Mouse (Mus musculus) neural tube, embryonic 15.5 days (tissue): ENCODE results near the gene Retreg3. TPM values are rescaled to one million over a fixed set of nuclear protein-coding genes. Genes with fewer than 3 reads are reported as not detected.

ENCODE experiments used
- ATAC-seq: fragments of 200-750 bp; cut with Nextera tagmentation; 2 replicates; pipeline ENCODE4 v1.8.0; 2017; ENCODE audit warnings: mild to moderate bottlenecking, moderate TSS enrichment, moderate library complexity; ENCODE audit not compliant: low FRiP score
- H3K27ac ChIP-seq: fragments of 300-500 bp; sonication (generic); replicated peaks from 2 replicates; pipeline ENCODE4 v1.5.1; 2015; ENCODE audit warnings: mild to moderate bottlenecking, inconsistent platforms
- H3K27me3 ChIP-seq: fragments of 300-500 bp; sonication (generic); replicated peaks from 2 replicates; pipeline ENCODE4 v1.6.1; 2015; ENCODE audit warnings: inconsistent platforms
- H3K36me3 ChIP-seq: fragments of 300-500 bp; sonication (generic); 2 replicates; pipeline ENCODE4 v1.6.1; 2015; ENCODE audit warnings: inconsistent platforms
- H3K4me1 ChIP-seq: fragments of 300-500 bp; sonication (generic); 2 replicates; pipeline ENCODE4 v1.6.1; 2015; ENCODE audit warnings: inconsistent platforms
- H3K4me2 ChIP-seq: fragments of 300-500 bp; sonication (generic); 2 replicates; pipeline ENCODE4 v1.6.1; 2015; ENCODE audit warnings: inconsistent platforms, mild to moderate bottlenecking, moderate library complexity
- H3K4me3 ChIP-seq: fragments of 300-500 bp; sonication (generic); replicated peaks from 2 replicates; pipeline ENCODE4 v1.5.1; 2015; ENCODE audit warnings: mild to moderate bottlenecking, inconsistent platforms
- H3K9ac ChIP-seq: fragments of 300-500 bp; sonication (generic); replicated peaks from 2 replicates; pipeline ENCODE4 v1.6.1; 2015; ENCODE audit warnings: mild to moderate bottlenecking, inconsistent platforms
- H3K9me3 ChIP-seq: fragments of 300-500 bp; sonication (generic); replicated peaks from 2 replicates; pipeline ENCODE4 v1.6.1; 2016; ENCODE audit warnings: inconsistent platforms
- WGBS: fragments of 180-500 bp; shearing (Covaris S2); methylation state at CpG from one replicate; pipeline ENCODE4 v1.1.7; 2015; ENCODE audit warnings: mixed read lengths; 5-methylcytosine and 5-hydroxymethylcytosine counted together
- polyA plus RNA-seq: library from polyadenylated mRNA; unstranded; fragments of >200 nt; fragmentation: Nextera tagmentation; extraction: Ambion mirVana; gene quantifications from 2 replicates; pipeline ENCODE4 v1.2.1, GENCODE M21; 2015

Gene Retreg3
- polyA plus RNA-seq, 1 experiment from 2014 or later = 26.0 TPM

- H3K27me3 ChIP-seq = no peaks in the 10 kb centered on the region
- H3K9me3 ChIP-seq = no peaks in the 10 kb centered on the region
- peak within 1 kb of the TSS; percentile 97 for H3K4me2 ChIP-seq
- no peaks in the 10 kb centered on the region; the same call in 1 of the 2 replicates for H3K36me3 ChIP-seq
- peak within 1 kb of the TSS; percentile 78 for H3K27ac ChIP-seq
- WGBS = 4% methylated on average over 35 of the region's 35 CpGs
- H3K4me3 ChIP-seq = peak within 1 kb of the TSS; percentile 65
- peaks cover 27% of the 10 kb centered on the region for H3K4me1 ChIP-seq
- H3K9ac ChIP-seq = peak within 1 kb of the TSS; percentile 91
- peak; percentile 92 for ATAC-seq
Observed at GRCm38 (mm10) chr11:101069391-101070188, 50.1 kb downstream of the Retreg3 start, which contains the start of gene Naglu. Gene Naglu (plus strand): TSS chr11:101070012.

DNA sequence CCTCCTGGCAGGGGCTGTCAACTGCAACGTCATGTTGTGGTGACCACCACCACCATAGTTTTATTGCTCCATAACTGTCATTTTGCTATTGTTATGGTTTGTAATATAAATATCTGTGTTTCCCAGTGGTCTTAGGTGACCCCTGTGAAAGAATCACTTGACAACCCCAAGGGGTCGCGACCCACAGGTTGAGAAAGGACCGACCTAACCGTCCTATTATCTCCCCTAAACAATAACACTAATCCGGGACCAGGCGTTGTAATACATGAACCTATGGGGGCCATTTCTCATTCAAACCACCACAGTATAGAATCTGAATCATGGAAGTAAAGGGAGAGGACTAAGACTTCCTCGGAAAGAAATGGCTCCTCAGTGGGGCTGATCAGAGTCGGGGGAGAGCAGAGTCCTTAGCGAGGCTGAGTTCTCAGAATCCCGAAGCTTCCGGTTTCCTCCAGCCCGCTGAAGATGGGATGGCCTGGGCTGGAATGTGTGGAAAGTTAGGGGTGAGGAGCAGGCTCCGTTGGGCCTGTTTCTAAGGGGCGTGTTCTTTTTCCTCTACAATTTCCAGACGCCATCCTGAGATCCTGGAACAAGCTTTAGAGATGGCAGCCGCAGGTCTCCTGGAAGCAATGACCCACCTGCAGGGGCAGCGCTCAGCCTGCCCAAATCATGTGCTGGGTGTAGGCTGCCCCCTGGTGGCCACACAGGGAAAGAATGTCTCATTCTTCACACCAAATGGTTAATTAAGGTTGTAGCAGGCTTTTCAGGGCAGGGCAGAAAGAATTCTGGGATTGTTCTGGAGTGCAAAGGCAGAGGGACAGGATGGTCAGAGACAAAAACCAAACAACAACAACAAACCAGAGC lies 52.9 kb downstream of the Retreg3 start:
- peak overlapping the region; percentile 30 for H3K4me3 ChIP-seq
- H3K27ac ChIP-seq = peak overlapping the region; percentile 33; the same call in 1 of the 2 replicates
- WGBS = 24% methylated on average over 18 of the region's 18 CpGs
- H3K9ac ChIP-seq = no peak overlapping the region; the same call in 1 of the 2 replicates
- no peaks in the 10 kb centered on the region for H3K9me3 ChIP-seq
- peak overlapping the region; percentile 63 for H3K4me2 ChIP-seq
- H3K27me3 ChIP-seq = no peaks in the 10 kb centered on the region
- no peak for ATAC-seq
- H3K4me1 ChIP-seq = peaks cover 37% of the 10 kb centered on the region
- peaks cover 21% of the 10 kb centered on the region for H3K36me3 ChIP-seq

GRCm38 (mm10) chr11:101065002-101065401 lies 54.7 kb downstream of the Retreg3 start:
- Histone ChIP-seq H3K4me2 (no peak overlapping the region), H3K27me3 (no peaks in the 10 kb centered on the region), H3K9ac (no peak overlapping the region), H3K9me3 (no peaks in the 10 kb centered on the region), H3K36me3 (peaks cover 39% of the 10 kb centered on the region), H3K4me3 (no peak overlapping the region), H3K27ac (no peak overlapping the region), H3K4me1 (peaks cover 29% of the 10 kb centered on the region)
- WGBS = 93% methylated on average over 9 of the region's 9 CpGs
- ATAC-seq = no peak

- H3K4me3 ChIP-seq = no peak overlapping the region
- 80% methylated on average over 4 of the region's 4 CpGs for WGBS
- no peak overlapping the region for H3K4me2 ChIP-seq
- no peaks in the 10 kb centered on the region for H3K9me3 ChIP-seq
- H3K4me1 ChIP-seq = peaks cover 30% of the 10 kb centered on the region
- H3K27ac ChIP-seq = peak overlapping the region; percentile 70; the same call in 1 of the 2 replicates
- ATAC-seq = no peak
- H3K9ac ChIP-seq = no peak overlapping the region
- peaks cover 43% of the 10 kb centered on the region for H3K36me3 ChIP-seq
- H3K27me3 ChIP-seq = no peaks in the 10 kb centered on the region
Observed at GRCm38 (mm10) chr11:101064462-101064861, 55.2 kb downstream of the Retreg3 start.

GRCm38 (mm10) chr11:101063676-101064327 lies 55.9 kb downstream of the Retreg3 start:
- no peaks in the 10 kb centered on the region for H3K9me3 ChIP-seq
- ATAC-seq = no peak
- WGBS = 57% methylated on average over 12 of the region's 12 CpGs
- peaks cover 26% of the 10 kb centered on the region for H3K4me1 ChIP-seq
- H3K4me3 ChIP-seq = no peak overlapping the region
- H3K36me3 ChIP-seq = peaks cover 48% of the 10 kb centered on the region
- peak overlapping the region; percentile 70 for H3K27ac ChIP-seq
- H3K4me2 ChIP-seq = no peak overlapping the region
- no peaks in the 10 kb centered on the region for H3K27me3 ChIP-seq
- peak overlapping the region; percentile 23; the same call in 1 of the 2 replicates for H3K9ac ChIP-seq

DNA sequence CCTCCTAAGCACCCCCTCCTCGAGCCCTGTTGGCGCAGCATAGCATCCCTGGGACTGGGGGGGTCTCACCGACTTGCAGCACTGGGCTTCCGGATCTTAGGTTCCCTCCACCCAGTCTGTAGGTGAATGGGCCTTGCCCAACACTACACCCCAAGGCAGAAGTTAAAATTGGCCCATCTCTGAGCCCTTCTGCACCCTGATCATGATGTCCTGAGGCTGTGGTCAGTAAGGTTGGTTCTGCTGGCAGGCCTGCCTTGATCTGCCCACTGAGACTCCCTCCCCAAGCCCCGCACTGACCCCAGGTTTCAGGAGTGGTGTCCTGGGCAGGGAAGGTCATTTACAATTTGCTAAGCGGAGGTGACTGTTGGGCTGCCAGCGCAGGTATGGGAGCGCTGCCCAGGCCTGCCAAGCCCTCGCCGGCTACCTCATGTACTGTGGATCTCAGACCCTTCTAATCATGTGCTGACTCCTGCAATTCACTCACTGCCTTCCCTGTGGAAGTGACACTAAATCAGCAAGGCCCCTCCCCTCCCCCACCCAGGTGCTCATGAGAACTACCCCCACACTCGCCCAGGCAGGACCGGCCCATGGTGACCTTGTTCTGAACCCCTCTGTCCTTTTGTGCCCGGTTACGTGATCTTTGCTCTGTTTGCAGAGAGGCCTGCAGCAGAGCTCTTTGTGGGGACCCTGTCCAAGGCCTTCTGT lies 56.6 kb downstream of the Retreg3 start:
- Histone ChIP-seq H3K9ac (no peak overlapping the region), H3K4me2 (no peak overlapping the region), H3K27ac (peak overlapping the region; percentile 70), H3K36me3 (peaks cover 54% of the 10 kb centered on the region), H3K27me3 (no peaks in the 10 kb centered on the region), H3K4me1 (peaks cover 26% of the 10 kb centered on the region), H3K4me3 (no peak overlapping the region), H3K9me3 (no peaks in the 10 kb centered on the region)
- WGBS = 70% methylated on average over 14 of the region's 14 CpGs
- no peak for ATAC-seq

GRCm38 (mm10) chr11:101062165-101062884 lies 57.4 kb downstream of the Retreg3 start:
- Histone ChIP-seq H3K36me3 (peaks cover 55% of the 10 kb centered on the region), H3K4me2 (no peak overlapping the region), H3K27ac (peak overlapping the region; percentile 70; the same call in 1 of the 2 replicates), H3K27me3 (no peaks in the 10 kb centered on the region), H3K9ac (no peak overlapping the region), H3K4me3 (no peak overlapping the region), H3K4me1 (peaks cover 24% of the 10 kb centered on the region), H3K9me3 (no peaks in the 10 kb centered on the region)
- ATAC-seq = no peak
- 81% methylated on average over 12 of the region's 12 CpGs for WGBS

DNA sequence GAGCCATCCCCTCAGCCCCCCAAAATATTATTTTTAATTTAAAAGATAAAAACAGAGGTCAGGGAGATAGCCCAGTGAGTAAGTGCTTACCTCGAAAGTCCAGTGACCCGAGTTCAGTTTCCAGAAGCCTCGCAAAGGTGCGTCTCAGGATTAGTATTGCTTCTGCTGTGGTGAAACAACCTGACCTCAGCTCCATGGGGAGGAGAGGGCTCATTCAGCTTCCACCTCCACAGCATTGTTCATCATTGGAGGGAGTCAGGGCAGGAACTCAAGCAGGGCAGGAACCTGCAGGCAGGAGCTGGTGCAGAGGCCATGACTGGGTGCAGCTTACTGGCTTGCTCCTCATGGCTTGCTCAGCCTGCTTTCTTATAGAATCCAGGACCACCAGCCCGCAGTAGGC lies 58.6 kb downstream of the Retreg3 start:
- Histone ChIP-seq H3K9me3 (no peaks in the 10 kb centered on the region), H3K36me3 (peaks cover 68% of the 10 kb centered on the region), H3K4me3 (no peak overlapping the region), H3K27me3 (no peaks in the 10 kb centered on the region), H3K27ac (0 out of 2 replicates have a peak overlapping the region, but pooled peaks have one; percentile 30), H3K9ac (no peak overlapping the region), H3K4me2 (no peak overlapping the region), H3K4me1 (0 out of 2 replicates have a peak, but pooled peaks cover 14% of the 10 kb centered on the region)
- WGBS = 87% methylated on average over 5 of the region's 5 CpGs
- no peak for ATAC-seq

- H3K4me1 ChIP-seq = 0 out of 2 replicates have a peak, but pooled peaks cover 14% of the 10 kb centered on the region
- H3K4me3 ChIP-seq = no peak overlapping the region
- no peaks in the 10 kb centered on the region for H3K9me3 ChIP-seq
- no peaks in the 10 kb centered on the region for H3K27me3 ChIP-seq
- H3K36me3 ChIP-seq = peaks cover 77% of the 10 kb centered on the region
- no peak overlapping the region for H3K9ac ChIP-seq
- 76% methylated on average over 8 of the region's 8 CpGs for WGBS
- ATAC-seq = no peak
- H3K4me2 ChIP-seq = no peak overlapping the region
- H3K27ac ChIP-seq = peak overlapping the region; percentile 73
Observed at GRCm38 (mm10) chr11:101060126-101060525, 59.6 kb downstream of the Retreg3 start.

GRCm38 (mm10) chr11:101059473-101059872 lies 60.2 kb downstream of the Retreg3 start:
- no peaks in the 10 kb centered on the region for H3K9me3 ChIP-seq
- ATAC-seq = no peak
- no peak overlapping the region for H3K4me2 ChIP-seq
- WGBS = 77% methylated on average over 10 of the region's 10 CpGs
- peaks cover 84% of the 10 kb centered on the region for H3K36me3 ChIP-seq
- peak overlapping the region; percentile 73; the same call in 1 of the 2 replicates for H3K27ac ChIP-seq
- H3K4me1 ChIP-seq = 0 out of 2 replicates have a peak, but pooled peaks cover 14% of the 10 kb centered on the region
- H3K4me3 ChIP-seq = no peak overlapping the region
- no peak overlapping the region for H3K9ac ChIP-seq
- H3K27me3 ChIP-seq = no peaks in the 10 kb centered on the region
